Mouse (Mus musculus) yolk sac, embryonic 10.5 days (tissue): ENCODE measurements around the gene Sept7.
"Not testable (repeated sequence)": the region's sequence is repeated elsewhere in the genome, so short reads cannot be mapped to it uniquely, and the experiment has no call there.

ENCODE experiments used
- DNase-seq: peaks from one replicate; pipeline ENCODE4 v3.0.0-alpha.2; 2017; ENCODE audit warnings: low spot score

The Sept7 gene

DNA sequence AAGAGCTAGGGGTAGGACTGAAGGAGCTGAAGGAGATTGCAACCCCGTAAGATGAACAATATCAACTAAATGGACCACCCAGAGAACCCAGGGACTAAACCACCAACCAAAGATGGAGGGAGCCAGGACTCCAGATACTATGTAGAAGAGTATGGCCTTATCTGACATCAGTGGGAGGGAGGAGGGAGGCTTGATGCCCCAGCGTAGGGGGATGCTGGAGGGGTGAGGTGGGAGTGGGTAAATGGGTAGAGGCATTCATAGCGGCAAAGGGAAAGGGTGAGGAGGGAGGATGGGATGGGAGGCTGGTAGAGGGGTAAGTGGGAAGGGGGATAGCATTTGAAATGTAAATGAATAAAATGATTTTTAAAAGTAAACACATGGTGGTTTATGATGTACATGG lies 8.2 kb downstream of the Sept7 start:
- DNase-seq, result no peak

DNA sequence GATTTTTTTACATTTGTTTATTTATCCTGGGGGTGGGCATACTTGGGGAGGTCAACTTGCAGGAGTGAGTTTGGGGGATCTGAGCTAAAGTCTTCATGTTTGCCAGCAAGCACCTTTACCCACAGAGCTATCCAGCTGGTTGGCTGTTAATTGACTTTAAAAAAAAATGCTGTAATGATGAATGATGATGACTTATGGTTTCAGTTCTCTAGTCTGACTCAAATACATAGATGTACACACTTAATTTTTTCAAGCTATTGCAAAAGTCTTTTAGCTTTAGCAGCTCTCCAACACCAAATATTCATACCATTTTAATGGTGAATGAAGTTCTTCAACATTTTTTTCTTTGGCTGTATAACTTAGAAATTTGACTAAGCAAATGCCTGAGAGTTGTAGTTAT lies 8.7 kb downstream of the Sept7 start:
- DNase-seq, result no peak

GRCm38 (mm10) chr9:25262087-25262486 lies 9.8 kb downstream of the Sept7 start:
- DNase-seq, result no peak

DNA sequence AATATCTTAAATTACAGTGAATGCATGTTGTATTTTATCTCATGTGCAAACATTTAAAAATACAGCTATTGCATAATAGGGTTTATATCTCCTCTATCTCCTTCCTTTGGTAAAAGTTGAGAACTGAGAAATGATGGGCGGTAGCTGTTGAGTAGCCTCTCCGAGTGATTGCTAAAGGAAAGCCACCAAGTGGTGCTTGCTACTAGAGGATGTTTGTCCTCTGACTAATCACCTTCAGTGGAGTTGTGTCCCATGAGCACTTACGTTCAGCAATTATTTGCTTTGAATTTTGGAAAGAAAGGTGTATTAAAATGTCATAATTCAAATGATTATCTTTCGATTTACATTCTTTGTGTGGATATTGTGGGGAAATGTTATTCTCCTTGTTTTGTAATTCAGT lies 13.6 kb downstream of the Sept7 start:
- DNase-seq, result no peak

DNA sequence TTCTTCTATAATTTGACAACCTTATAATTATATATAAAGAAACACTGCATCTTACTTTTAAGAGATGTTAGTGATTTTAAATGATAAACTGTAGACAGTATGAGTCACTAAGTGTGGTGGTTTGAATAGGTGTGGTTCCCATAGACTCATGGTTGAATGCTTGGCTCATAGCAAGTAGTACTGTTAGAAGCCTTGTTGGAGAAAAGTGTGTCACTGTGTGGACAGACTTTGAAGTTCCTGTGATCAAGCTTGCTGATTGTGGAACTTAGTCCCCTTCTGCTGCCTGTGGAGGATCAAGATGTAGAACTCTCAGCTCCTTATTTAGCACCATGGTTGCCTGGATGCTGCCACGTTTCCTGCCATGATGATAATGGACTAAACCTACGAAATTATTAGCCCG lies 14.9 kb downstream of the Sept7 start:
- no peak for DNase-seq

GRCm38 (mm10) chr9:25267574-25267973 lies 15.3 kb downstream of the Sept7 start:
- no peak for DNase-seq

GRCm38 (mm10) chr9:25271902-25272301 lies 19.7 kb downstream of the Sept7 start:
- no peak for DNase-seq

DNA sequence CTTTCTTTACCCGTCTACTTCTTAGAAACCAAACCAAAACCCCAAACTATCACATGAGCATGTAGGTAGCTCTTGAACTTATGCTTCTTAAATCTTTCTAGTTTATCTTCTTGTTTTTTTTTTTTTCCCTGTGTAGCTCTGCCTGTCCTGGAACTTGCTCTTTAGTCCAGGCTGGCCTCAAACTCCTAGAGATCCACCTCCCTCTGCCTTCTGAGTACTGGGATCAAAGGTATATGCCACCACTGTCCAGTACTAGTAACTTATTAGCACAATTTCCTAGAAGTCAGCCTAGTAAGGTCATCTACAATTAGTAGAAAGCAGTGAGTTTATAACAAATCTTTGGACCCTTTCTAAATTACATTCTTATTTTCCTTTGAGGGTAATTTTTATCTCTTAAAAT lies 37.6 kb downstream of the Sept7 start:
- DNase-seq, result peak; percentile 51

DNA sequence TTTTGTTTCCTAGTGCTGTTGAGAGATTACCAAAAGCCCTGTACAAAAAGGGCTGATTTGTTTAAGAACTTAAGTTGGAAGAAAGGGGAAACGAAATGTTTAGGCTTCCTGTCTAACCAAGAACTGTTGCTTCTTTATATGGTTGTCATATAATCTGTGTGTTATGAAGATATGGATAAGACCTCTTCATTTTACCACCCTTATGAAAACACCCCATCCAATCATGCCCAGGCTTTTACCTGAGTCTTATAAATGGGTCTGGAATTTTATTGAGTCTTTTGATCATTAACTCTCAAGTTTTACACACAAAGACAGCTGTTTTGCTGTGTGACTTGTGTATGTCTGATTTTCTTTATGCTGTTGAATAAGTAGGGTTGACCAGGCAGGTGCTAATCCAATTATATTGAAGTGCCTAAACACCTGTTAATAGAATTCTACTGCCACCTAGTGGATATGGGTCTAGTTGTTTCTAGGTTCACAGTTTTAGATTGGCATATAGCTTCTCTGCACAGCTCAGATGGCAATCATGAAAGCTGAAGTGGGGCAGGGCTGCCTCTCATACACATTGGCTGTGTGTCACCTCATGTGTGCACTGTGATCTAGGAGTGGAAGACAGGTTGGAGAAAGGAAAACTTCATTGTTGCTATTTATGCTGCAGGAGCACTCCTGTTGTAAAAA lies 57.4 kb downstream of the Sept7 start:
- DNase-seq, result no peak

DNA sequence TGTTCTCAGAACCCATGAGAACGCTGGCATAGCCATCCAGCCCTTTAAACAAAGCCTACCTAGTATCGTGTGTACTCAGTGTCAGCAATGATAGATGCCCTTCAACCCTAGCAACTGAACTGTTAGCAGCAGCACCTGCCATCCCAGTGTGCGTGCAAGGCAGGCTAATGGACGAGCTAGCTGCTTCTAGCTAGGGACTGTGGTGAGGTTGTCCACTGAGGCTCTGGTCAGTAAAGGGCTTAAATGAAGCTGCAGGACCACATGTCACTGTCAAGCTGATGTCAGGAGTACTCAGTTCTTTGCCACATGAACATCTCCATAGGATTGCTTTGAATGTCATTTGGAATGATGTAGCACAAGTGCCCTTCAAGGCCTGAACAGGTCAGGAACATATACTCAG lies 62.1 kb downstream of the Sept7 start:
- DNase-seq, result no peak

DNA sequence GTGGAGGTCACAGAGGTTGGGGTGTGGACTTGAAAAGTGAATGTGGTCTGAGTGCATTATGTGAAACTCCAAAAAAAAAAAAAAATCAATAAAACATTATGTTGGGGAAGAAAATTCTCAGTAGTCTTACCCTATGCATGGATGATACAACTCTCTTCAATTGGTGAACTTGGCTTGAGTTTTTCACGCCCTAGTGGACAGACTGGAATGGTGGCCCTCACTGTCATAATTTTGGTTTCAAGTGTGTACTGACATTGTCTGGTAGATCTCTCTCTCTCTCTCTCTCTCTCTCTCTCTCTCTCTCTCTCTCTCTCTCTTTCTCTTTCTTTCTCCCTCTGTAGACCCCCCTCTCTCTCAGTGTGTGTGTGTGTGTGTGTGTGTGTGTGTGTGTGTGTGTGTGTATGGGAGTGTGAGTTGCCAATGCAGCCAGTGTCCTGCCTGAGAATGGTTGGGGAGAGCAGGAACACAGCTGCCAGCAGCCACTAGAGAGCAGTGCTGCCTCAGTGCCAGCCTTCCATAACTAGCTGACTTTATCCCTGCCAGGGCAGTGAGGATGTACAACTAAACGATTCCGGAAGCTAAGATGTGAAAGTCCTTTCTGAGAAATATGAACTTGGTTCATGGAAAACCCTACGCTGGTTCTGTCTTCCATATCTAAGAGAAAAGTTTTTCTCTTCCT lies 65.7 kb downstream of the Sept7 start:
- DNase-seq, result no peak

- DNase-seq, result not testable (repeated sequence)
Observed at GRCm38 (mm10) chr9:25319676-25320075, 67.4 kb downstream of the Sept7 start.

GRCm38 (mm10) chr9:25327727-25328370 lies 75.6 kb downstream of the Sept7 start:
- no peak for DNase-seq

DNA sequence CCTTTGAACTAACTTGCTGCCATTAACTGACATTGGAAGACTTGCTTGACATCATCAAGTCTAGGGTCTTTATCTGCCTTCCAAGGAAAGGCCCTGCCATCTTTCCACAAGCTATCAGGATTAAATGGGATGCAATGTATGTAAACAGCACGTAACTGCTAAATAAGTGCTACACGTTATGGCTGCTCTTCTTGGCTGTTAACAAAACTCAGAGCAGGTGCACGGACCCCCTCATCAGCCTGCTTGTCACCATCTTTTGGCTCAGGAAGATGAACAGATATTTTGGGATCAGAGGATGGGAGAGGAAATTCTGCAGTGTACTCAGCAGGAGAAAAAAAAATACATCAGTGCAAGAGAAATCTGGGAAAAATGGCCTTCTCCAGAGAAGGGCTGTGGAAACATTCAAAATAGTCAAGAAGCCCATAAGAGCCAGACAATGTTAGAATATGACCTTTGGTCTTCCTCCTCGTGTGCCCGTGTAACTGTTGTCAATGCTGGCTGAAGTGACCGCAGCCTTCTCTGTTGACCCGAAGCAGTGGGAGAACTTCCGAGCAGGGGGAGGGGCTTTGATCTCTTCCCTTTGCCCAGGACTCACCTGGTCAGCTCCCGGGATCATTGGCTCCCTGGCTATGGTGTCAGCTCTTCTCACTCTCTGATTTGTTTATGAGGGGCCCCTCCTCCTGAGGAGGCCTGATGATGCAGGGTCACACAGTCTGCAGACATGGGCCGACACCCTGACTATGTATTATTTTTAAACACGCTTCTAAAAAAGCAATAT lies 76.9 kb downstream of the Sept7 start:
- peak; percentile 49 for DNase-seq

DNA sequence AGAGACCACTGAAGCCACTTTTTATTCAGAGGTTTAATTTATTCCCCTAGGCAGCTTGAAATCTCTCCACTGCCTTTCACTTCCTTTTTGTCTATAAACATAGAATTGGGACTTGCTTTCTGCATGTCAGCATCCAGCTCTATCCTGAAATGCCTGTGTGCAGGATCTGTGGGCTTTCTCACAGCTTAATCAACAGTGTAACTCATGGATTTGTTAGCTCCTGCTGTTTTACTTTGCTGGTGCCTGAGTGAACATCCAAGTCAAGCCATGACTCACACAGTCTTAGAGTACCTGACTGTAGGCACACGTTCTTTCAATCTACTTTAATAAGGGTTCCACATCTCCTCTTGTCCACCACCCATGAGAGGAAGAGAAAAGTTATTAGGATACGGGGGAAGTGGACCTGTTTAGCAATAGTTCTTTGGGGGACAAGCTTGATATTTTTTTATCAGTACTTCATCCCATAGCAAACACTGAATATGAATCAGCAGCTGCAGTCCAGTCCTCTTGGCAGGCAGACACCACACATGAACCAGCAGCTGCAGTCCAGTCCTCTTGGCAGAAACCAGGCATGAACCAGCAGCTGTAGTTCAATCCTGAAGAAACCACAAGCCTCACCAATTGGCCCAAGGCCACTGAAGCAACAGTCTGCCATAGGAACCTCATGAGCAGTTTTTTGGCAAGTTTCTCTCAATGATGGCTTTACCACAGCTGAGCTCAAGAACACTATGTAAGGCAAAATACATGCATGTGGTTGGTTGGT lies 85.4 kb downstream of the Sept7 start:
- no peak for DNase-seq

DNA sequence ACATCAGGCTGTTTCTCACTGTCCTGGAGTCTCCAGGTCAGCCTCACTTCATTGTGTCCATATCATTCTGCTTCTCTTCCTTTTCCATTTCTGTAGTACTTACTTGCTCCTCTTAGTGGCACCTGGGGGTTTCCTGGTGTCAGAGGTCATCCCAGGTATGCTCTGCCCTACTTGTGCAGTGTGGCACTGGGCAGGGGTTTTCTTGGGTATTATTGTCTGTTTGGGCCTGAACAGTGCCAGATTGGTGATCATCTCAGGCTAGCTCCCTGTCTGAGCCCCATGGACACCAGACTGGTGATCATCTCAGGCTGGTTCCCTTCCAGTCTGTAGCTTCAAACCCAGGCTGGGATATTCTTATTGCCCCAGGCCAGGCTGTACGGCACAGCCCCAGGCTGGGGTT lies 88.2 kb downstream of the Sept7 start:
- no peak for DNase-seq

DNA sequence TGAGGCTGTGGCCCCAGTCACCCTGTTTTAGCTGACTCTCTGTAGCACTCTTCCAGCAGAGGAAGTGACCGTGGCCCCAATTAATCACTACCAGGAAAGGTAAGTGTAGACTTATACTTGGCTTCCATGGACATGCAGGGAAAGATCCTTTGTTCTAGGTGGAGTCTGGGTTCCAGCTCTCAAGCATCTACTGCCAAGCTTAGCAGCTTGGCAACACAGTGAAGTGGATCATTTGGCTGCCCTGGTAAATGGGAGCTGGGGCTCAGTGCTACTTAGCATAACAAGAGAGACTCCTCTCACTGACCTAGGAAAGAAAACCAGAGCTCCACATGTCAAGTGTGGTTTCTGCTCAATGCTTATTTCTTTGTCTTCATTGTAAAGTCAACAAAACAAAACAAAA lies 101.5 kb downstream of the Sept7 start:
- DNase-seq, result no peak

GRCm38 (mm10) chr9:25355806-25356205 lies 103.6 kb downstream of the Sept7 start:
- no peak for DNase-seq

DNA sequence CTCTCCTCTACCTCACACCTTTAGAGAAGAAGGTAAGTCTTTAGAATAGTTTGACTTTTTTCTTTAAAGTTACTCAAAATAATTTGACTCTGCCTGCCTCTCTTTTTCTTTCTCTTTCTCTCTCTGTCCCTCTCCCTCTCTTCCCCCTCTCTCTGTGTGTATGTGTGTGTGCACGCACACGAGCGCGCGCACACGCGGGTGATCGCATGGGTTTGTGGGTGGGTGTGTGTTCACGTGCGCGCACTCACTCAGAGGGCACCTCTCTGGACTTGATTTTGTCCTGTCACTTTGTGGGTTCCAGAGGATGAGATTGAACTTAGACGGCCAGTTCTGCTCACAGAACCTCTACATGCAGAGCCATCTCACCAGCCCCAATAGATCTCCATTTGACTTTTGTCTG lies 105.3 kb downstream of the Sept7 start:
- no peak for DNase-seq

GRCm38 (mm10) chr9:25358018-25358417 lies 105.8 kb downstream of the Sept7 start:
- no peak for DNase-seq
